Mouse (Mus musculus) embryonic facial prominence, embryonic 14.5 days (tissue): ENCODE measurements around the gene Spatc1l. TPM values are rescaled to one million over a fixed set of nuclear protein-coding genes. Genes with fewer than 3 reads are reported as not detected.

ENCODE experiments used
- ATAC-seq: fragments of 200-750 bp; cut with Nextera tagmentation; 2 replicates; pipeline ENCODE4 v1.8.0; 2017; ENCODE audit warnings: low read depth, moderate number of reproducible peaks, moderate TSS enrichment
- DNase-seq: peaks from one replicate; pipeline ENCODE4 v3.0.0-alpha.2; 2015; ENCODE audit warnings: low spot score
- H3K27ac ChIP-seq: fragments of 300-500 bp; sonication (generic); replicated peaks from 2 replicates; pipeline ENCODE4 v1.5.1; 2014; ENCODE audit warnings: low read depth, mild to moderate bottlenecking, low read length, moderate library complexity
- H3K27me3 ChIP-seq: fragments of 300-500 bp; sonication (generic); replicated peaks from 2 replicates; pipeline ENCODE4 v1.6.1; 2014; ENCODE audit warnings: low read length; ENCODE audit not compliant: control insufficient read depth, insufficient read depth
- H3K36me3 ChIP-seq: fragments of 300-500 bp; sonication (generic); 2 replicates; pipeline ENCODE4 v1.6.1; 2014; ENCODE audit warnings: low read length, mixed read lengths; ENCODE audit not compliant: control insufficient read depth, insufficient read depth
- H3K4me1 ChIP-seq: fragments of 300-500 bp; sonication (generic); 2 replicates; pipeline ENCODE4 v1.6.1; 2014; ENCODE audit warnings: antibody characterized with exemption, low read length; ENCODE audit not compliant: control insufficient read depth, insufficient read depth
- H3K4me2 ChIP-seq: fragments of 300-500 bp; sonication (generic); 2 replicates; pipeline ENCODE4 v1.6.1; 2014; ENCODE audit warnings: low read depth, mild to moderate bottlenecking, low read length, moderate library complexity, mixed read lengths
- H3K4me3 ChIP-seq: fragments of 300-500 bp; sonication (generic); 2 replicates; pipeline ENCODE4 v1.5.1; 2014; ENCODE audit warnings: low read depth, mild to moderate bottlenecking, low read length
- H3K9ac ChIP-seq: fragments of 300-500 bp; sonication (generic); 2 replicates; pipeline ENCODE4 v1.6.1; 2014; ENCODE audit warnings: low read depth, mild to moderate bottlenecking, low read length, moderate library complexity, mixed read lengths
- H3K9me3 ChIP-seq: fragments of 300-500 bp; sonication (generic); 2 replicates; pipeline ENCODE4 v1.6.1; 2016; ENCODE audit warnings: low read length; ENCODE audit not compliant: control insufficient read depth
- WGBS: fragments of 180-500 bp; shearing (Covaris S2); extraction: QIAGEN DNeasy Blood & Tissue Kit; methylation state at CpG from one replicate; pipeline ENCODE4 v1.1.7; 2014; 5-methylcytosine and 5-hydroxymethylcytosine counted together
- polyA plus RNA-seq: library from polyadenylated mRNA; unstranded; fragments of >200 nt; fragmentation: Nextera tagmentation; extraction: Ambion mirVana; gene quantifications from 2 replicates; pipeline ENCODE4 v1.2.1, GENCODE M21; 2014

The Spatc1l gene
- polyA plus RNA-seq, result not detected in 2 replicates

DNA sequence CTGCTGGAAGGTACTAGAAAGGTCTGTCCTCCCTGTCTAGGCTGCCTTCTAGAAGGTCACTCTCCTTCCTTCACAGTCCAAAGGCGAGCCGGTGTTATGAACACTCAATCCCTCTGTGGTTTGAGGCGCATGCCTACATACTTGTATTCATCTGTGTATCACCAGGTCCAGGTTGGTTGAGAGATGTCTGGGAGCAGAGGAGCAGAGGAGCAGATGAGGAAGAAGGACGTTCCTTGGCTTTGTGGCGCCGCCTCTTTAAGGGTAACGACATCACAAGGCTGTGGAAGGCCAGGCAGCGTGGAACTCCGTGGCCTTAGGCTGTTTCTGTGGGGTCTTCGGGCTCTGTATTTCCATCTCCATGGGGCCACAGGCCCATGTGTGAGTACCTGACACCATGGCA is at the start of gene Spatc1l:
TSS of gene Spatc1l (plus strand) at position 301 of the 400 bp plus-strand sequence.
- DNase-seq, result no peak
- Histone ChIP-seq H3K4me1 (no peaks in the 10 kb centered on the region), H3K36me3 (no peaks in the 10 kb centered on the region), H3K9ac (no peak within 1 kb of the TSS), H3K4me2 (no peak within 1 kb of the TSS), H3K27me3 (no peaks in the 10 kb centered on the region), H3K4me3 (no peak within 1 kb of the TSS), H3K9me3 (no peaks in the 10 kb centered on the region), H3K27ac (no peak within 1 kb of the TSS)
- 88% methylated on average over 10 of the region's 10 CpGs for WGBS
- ATAC-seq, result no peak

DNA sequence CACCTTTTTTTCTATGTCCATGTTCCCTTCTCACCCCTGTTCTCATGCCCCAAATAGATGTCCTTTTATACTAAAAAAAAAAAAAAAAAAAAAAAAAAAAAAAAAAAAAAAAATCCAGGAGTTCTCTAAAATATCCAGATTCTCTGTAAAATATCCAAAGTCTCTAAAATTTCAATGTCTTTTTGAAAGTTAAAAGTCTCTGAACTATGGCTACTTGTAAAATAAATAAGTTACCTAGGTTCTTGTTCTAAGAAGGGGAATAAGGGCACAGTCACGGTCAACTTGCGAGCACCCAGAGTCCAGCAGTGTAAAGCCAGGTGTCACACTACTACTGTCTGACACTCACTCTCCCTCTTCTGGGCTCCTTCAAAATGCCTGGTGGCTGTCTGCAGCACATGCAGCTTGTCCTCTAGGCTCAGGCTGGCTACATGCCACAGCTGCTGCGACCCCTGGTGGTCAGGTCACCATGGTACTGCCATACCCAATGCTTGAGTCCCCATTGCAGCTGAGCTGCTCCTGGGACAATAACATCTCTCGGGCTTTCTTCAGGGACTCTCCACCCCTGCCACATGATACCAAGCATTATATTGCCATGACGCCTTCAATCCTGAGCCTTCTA is 49.0 kb upstream of the Spatc1l start:
- H3K4me1 ChIP-seq, result no peaks in the 10 kb centered on the region
- ATAC-seq, result peak; percentile 84
- H3K9me3 ChIP-seq, result 0 out of 2 replicates have a peak, but pooled peaks cover 3% of the 10 kb centered on the region
- no peak overlapping the region for H3K4me3 ChIP-seq
- peak; percentile 65 for DNase-seq
- no peak overlapping the region for H3K9ac ChIP-seq
- no peak overlapping the region for H3K4me2 ChIP-seq
- no peak overlapping the region for H3K27ac ChIP-seq
- WGBS, result 49% methylated on average over 5 of the region's 5 CpGs
- peaks cover 68% of the 10 kb centered on the region for H3K36me3 ChIP-seq
- H3K27me3 ChIP-seq, result no peaks in the 10 kb centered on the region

GRCm38 (mm10) chr10:76530922-76531321 is 31.1 kb upstream of the Spatc1l start:
- no peak for DNase-seq
- Histone ChIP-seq H3K4me3 (peak overlapping the region; percentile 77), H3K9ac (peak overlapping the region; percentile 58), H3K27ac (peak overlapping the region; percentile 50; the same call in 1 of the 2 replicates), H3K4me1 (no peaks in the 10 kb centered on the region), H3K9me3 (no peaks in the 10 kb centered on the region), H3K36me3 (peaks cover 27% of the 10 kb centered on the region), H3K27me3 (no peaks in the 10 kb centered on the region), H3K4me2 (peak overlapping the region; percentile 90)
- ATAC-seq, result peak; percentile 60
- WGBS, result 3% methylated on average over 11 of the region's 11 CpGs

DNA sequence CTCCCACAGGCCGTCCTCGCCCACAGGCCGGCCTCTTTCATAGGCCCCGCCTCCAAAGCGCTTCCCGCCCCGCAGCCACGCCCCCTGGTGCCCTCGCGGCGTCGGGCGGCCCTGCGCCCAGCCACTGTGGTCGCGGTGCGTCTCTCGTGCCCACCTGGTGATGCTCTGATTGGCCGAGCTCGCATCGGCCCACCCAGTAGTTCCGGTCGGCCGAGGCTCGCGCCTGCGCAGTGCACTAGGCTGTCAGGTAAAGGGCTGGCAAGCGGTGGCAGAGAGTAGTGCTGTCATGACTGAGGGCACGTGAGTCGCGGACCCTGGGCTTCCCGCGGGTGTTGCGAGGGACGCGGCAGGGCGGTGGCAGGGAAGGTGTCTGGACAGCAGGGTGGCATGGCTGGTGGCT is 30.7 kb upstream of the Spatc1l start, which contains the start of gene Lss:
TSS of gene Lss (plus strand) at position 214 of the 400 bp plus-strand sequence.
- peak within 1 kb of the TSS; percentile 90 for H3K4me2 ChIP-seq
- peaks cover 30% of the 10 kb centered on the region for H3K36me3 ChIP-seq
- ATAC-seq (peak; percentile 100), DNase-seq (peak; percentile 98)
- H3K4me1 ChIP-seq, result no peaks in the 10 kb centered on the region
- WGBS, result under 1% methylated on average over 20 of the region's 37 CpGs
- peak within 1 kb of the TSS; percentile 76 for H3K9ac ChIP-seq
- peak within 1 kb of the TSS; percentile 50 for H3K27ac ChIP-seq
- no peaks in the 10 kb centered on the region for H3K27me3 ChIP-seq
- peak within 1 kb of the TSS; percentile 77 for H3K4me3 ChIP-seq
- H3K9me3 ChIP-seq, result no peaks in the 10 kb centered on the region

GRCm38 (mm10) chr10:76531828-76532227 is 30.2 kb upstream of the Spatc1l start:
- H3K4me1 ChIP-seq, result no peaks in the 10 kb centered on the region
- ATAC-seq, result peak; percentile 5
- no peak for DNase-seq
- H3K4me3 ChIP-seq, result peak overlapping the region; percentile 77
- H3K9me3 ChIP-seq, result no peaks in the 10 kb centered on the region
- peak overlapping the region; percentile 76 for H3K9ac ChIP-seq
- no peaks in the 10 kb centered on the region for H3K27me3 ChIP-seq
- H3K27ac ChIP-seq, result peak overlapping the region; percentile 50
- peak overlapping the region; percentile 90 for H3K4me2 ChIP-seq
- WGBS, result under 1% methylated on average over 14 of the region's 14 CpGs
- peaks cover 34% of the 10 kb centered on the region for H3K36me3 ChIP-seq

GRCm38 (mm10) chr10:76535526-76535925 is 26.5 kb upstream of the Spatc1l start:
- H3K4me1 ChIP-seq, result no peaks in the 10 kb centered on the region
- 94% methylated on average over 7 of the region's 7 CpGs for WGBS
- H3K9ac ChIP-seq, result no peak overlapping the region
- H3K27ac ChIP-seq, result no peak overlapping the region
- H3K4me3 ChIP-seq, result no peak overlapping the region
- ATAC-seq (no peak), DNase-seq (no peak)
- H3K36me3 ChIP-seq, result peaks cover 69% of the 10 kb centered on the region
- H3K27me3 ChIP-seq, result no peaks in the 10 kb centered on the region
- H3K9me3 ChIP-seq, result no peaks in the 10 kb centered on the region
- no peak overlapping the region for H3K4me2 ChIP-seq

GRCm38 (mm10) chr10:76537619-76538018 is 24.5 kb upstream of the Spatc1l start:
- ATAC-seq (no peak), DNase-seq (peak; percentile 11)
- no peaks in the 10 kb centered on the region for H3K4me1 ChIP-seq
- H3K9ac ChIP-seq, result no peak overlapping the region
- H3K4me3 ChIP-seq, result no peak overlapping the region
- no peak overlapping the region for H3K27ac ChIP-seq
- no peaks in the 10 kb centered on the region for H3K27me3 ChIP-seq
- peaks cover 90% of the 10 kb centered on the region for H3K36me3 ChIP-seq
- no peak overlapping the region for H3K4me2 ChIP-seq
- WGBS, result 79% methylated on average over 9 of the region's 9 CpGs
- H3K9me3 ChIP-seq, result no peaks in the 10 kb centered on the region

- Histone ChIP-seq H3K27ac (no peak overlapping the region), H3K4me3 (no peak overlapping the region), H3K4me1 (no peaks in the 10 kb centered on the region), H3K36me3 (peaks cover 97% of the 10 kb centered on the region), H3K4me2 (no peak overlapping the region), H3K27me3 (no peaks in the 10 kb centered on the region), H3K9ac (no peak overlapping the region), H3K9me3 (no peaks in the 10 kb centered on the region)
- 90% methylated on average over 11 of the region's 11 CpGs for WGBS
- DNase-seq (no peak), ATAC-seq (no peak)
Measured at GRCm38 (mm10) chr10:76541336-76542085, 20.6 kb upstream of the Spatc1l start.
